Mouse (Mus musculus) G1E (cell line): ENCODE data around the gene Olfr597. TPM values are rescaled to one million over a fixed set of nuclear protein-coding genes. Genes with fewer than 3 reads are reported as not detected.
"Not testable (repeated sequence)": the region's sequence is repeated elsewhere in the genome, so short reads cannot be mapped to it uniquely, and the experiment has no call there.

ENCODE experiments used
- ATAC-seq: 2 replicates; pipeline ENCODE4 v1.8.0; 2016; ENCODE audit warnings: mild to moderate bottlenecking; ENCODE audit not compliant: insufficient number of reproducible peaks, poor library complexity, low FRiP score, severe bottlenecking; ENCODE audit errors: extremely low read depth
- DNase-seq: peaks from one replicate; pipeline ENCODE4 v3.0.0; 2012; ENCODE audit warnings: low spot score
- H3K27me3 ChIP-seq: 2 replicates; pipeline ENCODE4 v1.6.1; 2012; ENCODE audit warnings: mild to moderate bottlenecking, low read length, inconsistent platforms; ENCODE audit not compliant: insufficient read depth
- H3K36me3 ChIP-seq: replicated peaks from 2 replicates; pipeline ENCODE3; 2012; ENCODE audit warnings: mild to moderate bottlenecking, inconsistent platforms
- H3K4me1 ChIP-seq: 2 replicates; pipeline ENCODE4 v1.6.1; 2012; ENCODE audit warnings: low read depth, low read length, inconsistent platforms, mixed read lengths; ENCODE audit not compliant: insufficient read depth
- H3K4me3 ChIP-seq: 2 replicates; pipeline ENCODE4 v1.5.1; 2012; ENCODE audit warnings: low read depth, mild to moderate bottlenecking, inconsistent platforms, low read length, moderate library complexity, mixed read lengths
- H3K9me3 ChIP-seq: replicated peaks from 2 replicates; pipeline ENCODE4 v1.6.1; 2012; ENCODE audit warnings: inconsistent platforms
- CTCF ChIP-seq: IDR thresholded peaks from 2 replicates; pipeline ENCODE4 v1.5.1; 2012; ENCODE audit warnings: low read depth, low read length, inconsistent platforms, mixed read lengths
- GATA1 ChIP-seq: IDR thresholded peaks from 2 replicates; pipeline ENCODE4 v1.6.1; 2012; ENCODE audit warnings: borderline replicate concordance, low read length, inconsistent platforms, mixed read lengths
- GATA2 ChIP-seq: IDR thresholded peaks from 2 replicates; pipeline ENCODE4 v1.6.1; 2012; ENCODE audit warnings: low read depth, low read length, inconsistent platforms, borderline replicate concordance
- POLR2AphosphoS5 ChIP-seq: IDR thresholded peaks from 2 replicates; pipeline ENCODE4 v1.6.1; 2012; ENCODE audit warnings: low read depth, low read length, inconsistent platforms; ENCODE audit not compliant: insufficient replicate concordance
- TAL1 ChIP-seq: conservative IDR thresholded peaks from 2 replicates; pipeline ENCODE4 v1.6.1; 2012; ENCODE audit warnings: low read depth, low read length, inconsistent platforms, mixed read lengths
- polyA plus RNA-seq: library from polyadenylated mRNA; stranded (reverse); fragments of >175 nt; gene quantifications from 2 replicates; pipeline ENCODE4 v1.2.3, GENCODE M21; 2012
- total RNA-seq, 2 experiments: library from RNA; stranded (forward) in 1 of 2; stranded (reverse) in 1 of 2; fragments of 200-1000 nt in 1 of 2; fragments of >200 nt in 1 of 2; fragmentation: Nextera tagmentation in 1 of 2; gene quantifications; 2 replicates each; pipeline ENCODE4 v1.2.3; 2014 to 2017

The Olfr597 gene
- total RNA-seq (2014; fragmentation: Nextera tagmentation): not detected in 2 replicates
- 0.38 TPM in 1 of 2 replicates, not detected in the other for total RNA-seq (2017)
- polyA plus RNA-seq: not detected in 2 replicates

DNA sequence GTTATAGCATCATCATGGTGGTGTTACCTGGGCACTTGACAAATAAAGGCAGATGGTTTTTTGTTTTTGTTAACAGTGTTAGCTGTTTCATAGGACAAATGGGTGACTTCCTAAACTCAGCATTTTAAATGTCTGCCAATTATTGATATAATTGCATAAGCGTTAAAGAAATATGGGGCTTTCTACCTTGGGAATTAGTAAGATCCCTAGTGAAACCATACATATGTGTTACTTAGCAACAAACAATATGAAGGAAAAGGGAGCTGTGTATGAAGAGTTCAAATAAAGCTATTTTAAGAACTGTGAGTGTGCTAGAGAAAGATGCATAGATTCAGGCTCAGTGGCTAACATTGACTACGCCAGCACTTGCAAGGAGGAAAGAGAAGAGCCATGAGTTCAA is at the start of gene Olfr597:
TSS of gene Olfr597 (plus strand) at position 301 of the 400 bp plus-strand sequence.
- H3K36me3 ChIP-seq, H3K9me3 ChIP-seq, ATAC-seq, H3K4me3 ChIP-seq, H3K4me1 ChIP-seq, H3K27me3 ChIP-seq, DNase-seq: not testable (repeated sequence)

GRCm38 (mm10) chr7:103305348-103305747 is 10.8 kb upstream of the Olfr597 start, which contains the start of gene Olfr596:
TSS of gene Olfr596 (plus strand) at chr7:103305648.
- DNase-seq, ATAC-seq, H3K4me1 ChIP-seq: not testable (repeated sequence)

GRCm38 (mm10) chr7:103323268-103323667 is 7.2 kb downstream of the Olfr597 start, which contains the start of gene Olfr598:
TSS of gene Olfr598 (plus strand) at chr7:103323568.
- Histone ChIP-seq H3K4me3 (no peak within 1 kb of the TSS), H3K4me1 (no peaks in the 10 kb centered on the region), H3K9me3 (no peaks in the 10 kb centered on the region), H3K36me3 (no peaks in the 10 kb centered on the region), H3K27me3 (no peaks in the 10 kb centered on the region)
- no peak for TF ChIP-seq GATA2
- no peak for TF ChIP-seq CTCF
- TF ChIP-seq GATA1: no peak
- ATAC-seq (no peak), DNase-seq (no peak)

More at GRCm38 (mm10) chr7:103305348-103305747, 10.8 kb upstream of the Olfr597 start, which contains the start of gene Olfr596:
- not testable (repeated sequence) for H3K9me3 ChIP-seq, H3K27me3 ChIP-seq, H3K36me3 ChIP-seq, H3K4me3 ChIP-seq

DNA sequence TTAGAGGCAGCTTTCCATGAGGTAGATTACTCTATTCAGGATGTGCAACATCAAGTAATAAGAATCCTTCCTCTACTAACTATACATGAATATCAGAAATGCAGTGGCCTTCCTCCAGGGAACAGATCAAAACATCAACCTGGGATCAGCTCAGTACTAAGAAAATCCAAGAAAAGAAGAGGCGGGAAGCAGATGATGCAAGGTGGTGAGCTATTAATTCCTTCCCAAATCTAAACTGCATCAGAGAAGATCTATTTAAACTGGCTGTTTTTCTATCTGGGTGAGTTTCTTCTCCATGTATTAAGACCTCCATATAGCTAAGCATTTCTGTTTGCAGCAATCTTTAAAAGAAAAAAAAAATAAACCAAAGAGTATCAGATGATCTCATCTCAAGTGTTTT is 19.5 kb downstream of the Olfr597 start, which contains the start of gene Olfr599:
TSS of gene Olfr599 (plus strand) at position 301 of the 400 bp plus-strand sequence.
- H3K36me3 ChIP-seq: no peaks in the 10 kb centered on the region
- H3K9me3 ChIP-seq: no peaks in the 10 kb centered on the region
- H3K27me3 ChIP-seq: no peaks in the 10 kb centered on the region
- ATAC-seq: no peak
- H3K4me3 ChIP-seq: no peak within 1 kb of the TSS
- H3K4me1 ChIP-seq: no peaks in the 10 kb centered on the region
- no peak for DNase-seq
- TF ChIP-seq POLR2AphosphoS5 (no peak), GATA2 (no peak), CTCF (no peak), TAL1 (no peak), GATA1 (no peak)

- ATAC-seq (no peak), DNase-seq (no peak)
- TF ChIP-seq POLR2AphosphoS5 (no peak), TAL1 (no peak), CTCF (no peak), GATA1 (no peak), GATA2 (no peak)
These were observed 33.5 kb downstream of the Olfr597 start, which contains the start of gene Olfr600 for GRCm38 (mm10) chr7:103349569-103349968. TSS of gene Olfr600 (minus strand) at chr7:103349669.

DNA sequence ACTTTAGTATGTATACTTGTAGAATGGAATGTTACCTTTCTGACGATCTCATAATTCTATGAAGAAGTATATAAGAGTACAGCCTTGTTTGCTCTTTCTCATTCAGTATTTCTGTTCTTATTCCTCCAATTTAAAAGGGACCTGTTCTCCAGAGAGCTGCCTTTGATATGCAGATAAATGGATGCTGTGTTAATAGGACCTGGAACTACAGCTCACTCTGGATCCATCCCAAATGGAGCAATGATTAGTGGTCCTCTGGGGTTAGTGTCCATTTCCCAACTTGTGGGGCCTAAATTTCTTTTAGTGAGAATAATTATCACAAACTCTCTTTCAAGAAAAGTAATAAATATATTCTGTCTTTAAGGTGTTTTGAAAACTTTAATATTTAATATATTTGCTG is 46.4 kb downstream of the Olfr597 start, which contains the start of gene Olfr601:
TSS of gene Olfr601 (minus strand) at position 101 of the 400 bp plus-strand sequence.
- TF ChIP-seq GATA1 (no peak), CTCF (no peak), GATA2 (no peak), POLR2AphosphoS5 (no peak), TAL1 (no peak)
- 0 out of 2 replicates have a peak, but pooled peaks cover 2% of the 10 kb centered on the region for H3K27me3 ChIP-seq
- no peaks in the 10 kb centered on the region for H3K9me3 ChIP-seq
- DNase-seq (no peak), ATAC-seq (no peak)
- H3K36me3 ChIP-seq: no peaks in the 10 kb centered on the region
- H3K4me3 ChIP-seq: no peak within 1 kb of the TSS
- H3K4me1 ChIP-seq: no peaks in the 10 kb centered on the region; the same call in 1 of the 2 replicates

More at GRCm38 (mm10) chr7:103349569-103349968, 33.5 kb downstream of the Olfr597 start, which contains the start of gene Olfr600:
- H3K27me3 ChIP-seq: no peaks in the 10 kb centered on the region
- H3K9me3 ChIP-seq: no peaks in the 10 kb centered on the region
- H3K4me1 ChIP-seq: no peaks in the 10 kb centered on the region
- H3K36me3 ChIP-seq: no peaks in the 10 kb centered on the region
- no peak within 1 kb of the TSS for H3K4me3 ChIP-seq

Other genes with a start within 250 kb of the Olfr597 start
Only the 20 nearest of the 27 such genes appear.
- gene Olfr586, start 190.7 kb upstream of the Olfr597 start, total RNA-seq (2014; fragmentation: Nextera tagmentation): not detected in 2 replicates
- 0.06 and 0.22 TPM in 2 replicates for gene Olfr586, start 190.7 kb upstream of the Olfr597 start, total RNA-seq (2017)
- gene Olfr586, start 190.7 kb upstream of the Olfr597 start, polyA plus RNA-seq: not detected in 2 replicates
- gene Olfr588-ps1, start 175.4 kb upstream of the Olfr597 start, total RNA-seq (2014; fragmentation: Nextera tagmentation): not detected in 2 replicates
- gene Olfr588-ps1, start 175.4 kb upstream of the Olfr597 start, total RNA-seq (2017): 0.05 and 0.06 TPM in 2 replicates
- gene Olfr588-ps1, start 175.4 kb upstream of the Olfr597 start, polyA plus RNA-seq: not detected in 2 replicates
- not detected in 2 replicates for gene Olfr589, start 160.0 kb upstream of the Olfr597 start, total RNA-seq (2014; fragmentation: Nextera tagmentation)
- gene Olfr589, start 160.0 kb upstream of the Olfr597 start, total RNA-seq (2017): 0.11 TPM in 1 of 2 replicates, not detected in the other
- gene Olfr589, start 160.0 kb upstream of the Olfr597 start, polyA plus RNA-seq: not detected in 2 replicates
- gene Olfr591, start 138.0 kb upstream of the Olfr597 start, total RNA-seq (2014; fragmentation: Nextera tagmentation): not detected in 2 replicates
- gene Olfr591, start 138.0 kb upstream of the Olfr597 start, total RNA-seq (2017): 0.05 TPM in 1 of 2 replicates, not detected in the other
- not detected in 2 replicates for gene Olfr591, start 138.0 kb upstream of the Olfr597 start, polyA plus RNA-seq
- gene Olfr592, start 131.5 kb upstream of the Olfr597 start, total RNA-seq (2014; fragmentation: Nextera tagmentation): not detected in 2 replicates
- gene Olfr592, start 131.5 kb upstream of the Olfr597 start, total RNA-seq (2017): 0.06 and 0.11 TPM in 2 replicates
- gene Olfr592, start 131.5 kb upstream of the Olfr597 start, polyA plus RNA-seq: not detected in 2 replicates
- gene Olfr593, start 104.5 kb upstream of the Olfr597 start, total RNA-seq (2014; fragmentation: Nextera tagmentation): not detected in 2 replicates
- 0.27 and 0.35 TPM in 2 replicates for gene Olfr593, start 104.5 kb upstream of the Olfr597 start, total RNA-seq (2017)
- gene Olfr593, start 104.5 kb upstream of the Olfr597 start, polyA plus RNA-seq: not detected in 2 replicates
- not detected in 2 replicates for gene Olfr594, start 99.3 kb upstream of the Olfr597 start, total RNA-seq (2014; fragmentation: Nextera tagmentation)
- 0.11 TPM in 1 of 2 replicates, not detected in the other for gene Olfr594, start 99.3 kb upstream of the Olfr597 start, total RNA-seq (2017)
- not detected in 2 replicates for gene Olfr594, start 99.3 kb upstream of the Olfr597 start, polyA plus RNA-seq
- gene Usp17ld, start 63.8 kb upstream of the Olfr597 start, total RNA-seq (2014; fragmentation: Nextera tagmentation): not detected in 2 replicates
- 0.05 TPM in 1 of 2 replicates, not detected in the other for gene Usp17ld, start 63.8 kb upstream of the Olfr597 start, total RNA-seq (2017)
- gene Usp17ld, start 63.8 kb upstream of the Olfr597 start, polyA plus RNA-seq: not detected in 2 replicates
- gene Olfr596, start 10.7 kb upstream of the Olfr597 start, total RNA-seq (2014; fragmentation: Nextera tagmentation): not detected in 2 replicates
- gene Olfr596, start 10.7 kb upstream of the Olfr597 start, total RNA-seq (2017): 0.06 TPM in 1 of 2 replicates, not detected in the other
- gene Olfr596, start 10.7 kb upstream of the Olfr597 start, polyA plus RNA-seq: not detected in 2 replicates
- not detected in 2 replicates for gene Olfr598, start 7.3 kb downstream of the Olfr597 start, total RNA-seq (2014; fragmentation: Nextera tagmentation)
- gene Olfr598, start 7.3 kb downstream of the Olfr597 start, total RNA-seq (2017): not detected in 2 replicates
- gene Olfr598, start 7.3 kb downstream of the Olfr597 start, polyA plus RNA-seq: not detected in 2 replicates
- not detected in 2 replicates for gene Olfr599, start 19.6 kb downstream of the Olfr597 start, total RNA-seq (2014; fragmentation: Nextera tagmentation)
- gene Olfr599, start 19.6 kb downstream of the Olfr597 start, total RNA-seq (2017): 0.71 TPM in 1 of 2 replicates, not detected in the other
- not detected in 2 replicates for gene Olfr599, start 19.6 kb downstream of the Olfr597 start, polyA plus RNA-seq
- not detected in 2 replicates for gene Olfr600, start 33.4 kb downstream of the Olfr597 start, total RNA-seq (2014; fragmentation: Nextera tagmentation)
- gene Olfr600, start 33.4 kb downstream of the Olfr597 start, total RNA-seq (2017): 0.06 and 0.11 TPM in 2 replicates
- gene Olfr600, start 33.4 kb downstream of the Olfr597 start, polyA plus RNA-seq: not detected in 2 replicates
- gene Olfr601, start 46.3 kb downstream of the Olfr597 start, total RNA-seq (2014; fragmentation: Nextera tagmentation): not detected in 2 replicates
- 0.11 TPM in 1 of 2 replicates, not detected in the other for gene Olfr601, start 46.3 kb downstream of the Olfr597 start, total RNA-seq (2017)
- not detected in 2 replicates for gene Olfr601, start 46.3 kb downstream of the Olfr597 start, polyA plus RNA-seq
- gene Olfr603, start 69.9 kb downstream of the Olfr597 start, total RNA-seq (2014; fragmentation: Nextera tagmentation): not detected in 2 replicates
- not detected in 2 replicates for gene Olfr603, start 69.9 kb downstream of the Olfr597 start, total RNA-seq (2017)
- gene Olfr603, start 69.9 kb downstream of the Olfr597 start, polyA plus RNA-seq: not detected in 2 replicates
- not detected in 2 replicates for gene Usp17lc, start 98.8 kb downstream of the Olfr597 start, total RNA-seq (2014; fragmentation: Nextera tagmentation)
- 0.06 and 0.16 TPM in 2 replicates for gene Usp17lc, start 98.8 kb downstream of the Olfr597 start, total RNA-seq (2017)
- gene Usp17lc, start 98.8 kb downstream of the Olfr597 start, polyA plus RNA-seq: not detected in 2 replicates
- not detected in 2 replicates for gene Olfr605, start 129.1 kb downstream of the Olfr597 start, total RNA-seq (2014; fragmentation: Nextera tagmentation)
- gene Olfr605, start 129.1 kb downstream of the Olfr597 start, total RNA-seq (2017): 0.22 TPM in 1 of 2 replicates, not detected in the other
- not detected in 2 replicates for gene Olfr605, start 129.1 kb downstream of the Olfr597 start, polyA plus RNA-seq
- gene Olfr606, start 132.7 kb downstream of the Olfr597 start, total RNA-seq (2014; fragmentation: Nextera tagmentation): not detected in 2 replicates
- gene Olfr606, start 132.7 kb downstream of the Olfr597 start, total RNA-seq (2017): 0.27 and 0.29 TPM in 2 replicates
- gene Olfr606, start 132.7 kb downstream of the Olfr597 start, polyA plus RNA-seq: not detected in 2 replicates
- not detected in 2 replicates for gene Olfr607, start 147.8 kb downstream of the Olfr597 start, total RNA-seq (2014; fragmentation: Nextera tagmentation)
- under 0.01 and 0.11 TPM in 2 replicates for gene Olfr607, start 147.8 kb downstream of the Olfr597 start, total RNA-seq (2017)
- gene Olfr607, start 147.8 kb downstream of the Olfr597 start, polyA plus RNA-seq: not detected in 2 replicates
- gene Olfr608, start 153.6 kb downstream of the Olfr597 start, total RNA-seq (2014; fragmentation: Nextera tagmentation): not detected in 2 replicates
- gene Olfr608, start 153.6 kb downstream of the Olfr597 start, total RNA-seq (2017): not detected in 2 replicates
- gene Olfr608, start 153.6 kb downstream of the Olfr597 start, polyA plus RNA-seq: not detected in 2 replicates
- gene Olfr609, start 181.7 kb downstream of the Olfr597 start, total RNA-seq (2014; fragmentation: Nextera tagmentation): not detected in 2 replicates
- not detected in 2 replicates for gene Olfr609, start 181.7 kb downstream of the Olfr597 start, total RNA-seq (2017)
- not detected in 2 replicates for gene Olfr609, start 181.7 kb downstream of the Olfr597 start, polyA plus RNA-seq